Mouse (Mus musculus): ENCODE data around the gene Tk1. TPM values are rescaled to one million over a fixed set of nuclear protein-coding genes. Genes with fewer than 3 reads are reported as not detected.
"Not testable (repeated sequence)": the region's sequence is repeated elsewhere in the genome, so short reads cannot be mapped to it uniquely, and the experiment has no call there.

The Tk1 gene
- total RNA-seq, 2 experiments from 2014 or later: 1.0 to 1.9 TPM

DNA sequence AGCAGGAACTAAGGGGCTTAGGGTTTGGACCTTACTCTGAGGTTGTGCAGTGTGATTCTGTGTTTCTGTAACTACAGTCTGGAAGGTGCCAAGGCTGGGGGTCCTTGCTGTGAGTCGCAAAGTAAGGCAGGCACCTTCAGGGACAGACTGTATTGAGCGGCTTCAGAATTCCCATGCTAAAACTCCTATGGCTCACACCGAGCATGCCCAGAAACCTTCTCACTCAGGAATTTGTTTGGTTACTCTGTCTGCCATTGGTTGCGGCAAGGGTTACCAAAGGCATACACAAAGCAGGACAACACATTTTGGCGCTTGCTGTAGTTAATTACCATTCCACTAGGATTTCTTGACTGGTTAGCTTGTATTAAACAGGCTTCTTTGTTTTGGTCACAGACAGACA lies 272 bp upstream of the Tk1 start:
- peak overlapping the region; percentile 28; the same call in 1 of the 2 replicates for H3K4me3 ChIP-seq
- no peak for TF ChIP-seq CTCF (conservative IDR thresholded peaks at IDR 0.05)
- no peak for DNase-seq (ENCODE audit: low spot score in 2 of 2)
- H3K27ac ChIP-seq: no peak overlapping the region

GRCm38 (mm10) chr11:117824060-117824969 lies 1.6 kb downstream of the Tk1 start:
- DNase-seq (ENCODE audit: low spot score in 2 of 2): peak; percentile 69 to 79
- peak; percentile 97 for TF ChIP-seq CTCF (conservative IDR thresholded peaks at IDR 0.05)
- H3K4me3 ChIP-seq: peak overlapping the region; percentile 36
- H3K27ac ChIP-seq: no peak overlapping the region

- no peak for DNase-seq (ENCODE audit: low spot score in 2 of 2)
- Histone ChIP-seq H3K4me3 (no peak overlapping the region), H3K27ac (no peak overlapping the region)
- no peak for TF ChIP-seq CTCF (conservative IDR thresholded peaks at IDR 0.05)
These were observed 2.5 kb downstream of the Tk1 start for GRCm38 (mm10) chr11:117823411-117823810.

DNA sequence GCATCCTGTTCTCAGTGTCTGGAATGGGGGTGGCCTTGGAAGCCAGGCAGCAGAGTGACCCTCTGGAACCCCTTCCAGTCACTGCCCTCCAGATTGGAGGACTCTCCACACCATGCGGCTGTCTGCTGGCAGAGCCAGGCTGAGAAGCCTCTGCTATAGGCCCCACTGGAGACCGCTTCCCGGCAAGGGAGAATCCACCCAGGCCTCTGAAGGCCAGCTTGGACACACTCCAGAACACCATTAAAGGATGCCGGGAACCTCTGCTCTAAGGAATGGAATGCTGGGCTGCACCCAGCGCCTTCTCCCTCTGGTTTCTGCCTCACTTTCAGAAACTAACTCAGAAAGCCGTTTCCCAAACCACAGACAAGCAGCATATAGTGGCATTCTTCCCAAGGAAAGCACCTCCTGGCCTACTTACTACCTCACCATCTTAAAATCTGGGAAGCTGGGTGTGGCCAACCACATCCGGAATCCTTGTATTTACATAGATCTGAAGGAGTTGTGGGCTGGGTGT lies 3.1 kb downstream of the Tk1 start:
- Histone ChIP-seq H3K27ac (no peak overlapping the region), H3K4me3 (no peak overlapping the region)
- TF ChIP-seq CTCF (conservative IDR thresholded peaks at IDR 0.05): no peak
- no peak for DNase-seq (ENCODE audit: low spot score in 2 of 2)

- no peak for DNase-seq (ENCODE audit: low spot score in 2 of 2)
- no peak overlapping the region for H3K27ac ChIP-seq
- no peak overlapping the region for H3K4me3 ChIP-seq
- TF ChIP-seq CTCF (conservative IDR thresholded peaks at IDR 0.05): no peak
These were observed 4.0 kb downstream of the Tk1 start for GRCm38 (mm10) chr11:117821868-117822267.

DNA sequence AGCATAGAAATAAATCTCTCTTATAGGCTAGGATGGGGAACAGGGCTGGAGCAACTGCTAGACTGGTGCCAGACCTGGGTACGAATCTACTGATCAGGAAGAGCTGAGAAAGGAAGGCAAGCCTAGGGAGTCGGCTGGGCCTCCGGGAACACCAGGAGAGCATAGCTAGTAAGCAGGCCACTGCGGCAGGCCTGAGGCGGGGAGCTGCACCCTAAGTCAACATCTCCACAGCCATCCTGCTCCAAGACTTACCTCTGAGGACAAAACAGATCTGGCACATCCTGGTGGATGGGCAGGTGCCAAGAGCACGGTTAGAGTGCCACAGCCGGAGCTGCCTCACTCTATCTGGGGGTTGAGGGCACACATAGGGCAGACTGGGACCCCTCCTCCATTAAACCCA lies 5.7 kb downstream of the Tk1 start:
- H3K4me3 ChIP-seq: no peak overlapping the region
- no peak for DNase-seq (ENCODE audit: low spot score in 2 of 2)
- no peak for TF ChIP-seq CTCF (conservative IDR thresholded peaks at IDR 0.05)

GRCm38 (mm10) chr11:117819095-117819494 lies 6.8 kb downstream of the Tk1 start:
- no peak for TF ChIP-seq CTCF (conservative IDR thresholded peaks at IDR 0.05)
- no peak for DNase-seq (ENCODE audit: low spot score in 2 of 2)
- H3K4me3 ChIP-seq: no peak overlapping the region
- no peak overlapping the region for H3K27ac ChIP-seq

More for the DNA sequence above, 5.7 kb downstream of the Tk1 start:
- no peak overlapping the region for H3K27ac ChIP-seq

GRCm38 (mm10) chr11:117816389-117816996 lies 9.4 kb downstream of the Tk1 start:
- no peak for DNase-seq (ENCODE audit: low spot score in 2 of 2)
- Histone ChIP-seq H3K27ac (no peak overlapping the region), H3K4me3 (no peak overlapping the region)
- TF ChIP-seq CTCF (conservative IDR thresholded peaks at IDR 0.05): no peak

DNA sequence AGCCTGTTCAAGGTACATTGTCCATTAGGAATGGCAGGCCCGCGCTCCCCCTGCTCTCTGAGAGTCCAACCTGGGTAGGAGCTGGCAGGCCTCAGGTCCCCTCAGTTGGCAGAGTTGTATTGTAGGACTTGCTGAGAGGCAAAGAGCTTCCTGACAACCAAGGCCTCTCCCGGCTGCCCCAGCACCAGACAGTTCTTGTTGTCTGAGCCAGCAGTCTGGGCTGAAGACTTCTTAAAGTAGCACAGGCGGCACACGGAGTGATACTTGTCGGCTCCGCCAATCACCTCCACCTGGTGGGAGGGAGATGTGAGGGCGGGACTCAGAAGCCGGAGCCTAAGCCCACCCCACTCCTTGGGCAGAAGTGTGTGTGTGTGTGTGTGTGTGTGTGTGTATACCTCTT lies 10.0 kb downstream of the Tk1 start:
- not testable (repeated sequence) for H3K27ac ChIP-seq; H3K4me3 ChIP-seq; DNase-seq (ENCODE audit: low spot score in 2 of 2)

- no peak for DNase-seq (ENCODE audit: low spot score in 2 of 2)
- no peak overlapping the region for H3K4me3 ChIP-seq
- H3K27ac ChIP-seq: no peak overlapping the region
- TF ChIP-seq CTCF (conservative IDR thresholded peaks at IDR 0.05): no peak
These were observed 11.1 kb downstream of the Tk1 start for GRCm38 (mm10) chr11:117814704-117815366.

DNA sequence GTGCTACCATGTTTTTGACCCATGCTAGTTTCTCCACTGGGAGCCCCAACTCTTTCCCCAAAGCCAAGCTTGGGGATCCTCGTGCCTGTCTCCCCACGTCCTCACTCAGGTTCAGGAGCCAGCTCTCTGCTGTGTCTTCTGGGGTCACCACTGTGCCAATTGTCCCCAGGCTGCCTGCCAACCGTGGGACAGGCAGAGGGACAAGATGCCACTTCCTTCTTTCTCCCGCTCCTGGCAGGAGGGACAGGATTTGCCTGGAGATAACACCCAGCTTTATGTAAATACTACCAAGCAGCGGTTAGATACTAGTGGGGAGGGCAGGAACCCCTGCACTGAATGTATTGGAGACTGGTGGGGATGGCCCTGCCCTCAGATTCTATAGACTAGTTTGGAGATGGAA lies 12.0 kb downstream of the Tk1 start:
- no peak for DNase-seq (ENCODE audit: low spot score in 2 of 2)
- no peak overlapping the region for H3K27ac ChIP-seq
- no peak for TF ChIP-seq CTCF (conservative IDR thresholded peaks at IDR 0.05)
- H3K4me3 ChIP-seq: no peak overlapping the region

DNA sequence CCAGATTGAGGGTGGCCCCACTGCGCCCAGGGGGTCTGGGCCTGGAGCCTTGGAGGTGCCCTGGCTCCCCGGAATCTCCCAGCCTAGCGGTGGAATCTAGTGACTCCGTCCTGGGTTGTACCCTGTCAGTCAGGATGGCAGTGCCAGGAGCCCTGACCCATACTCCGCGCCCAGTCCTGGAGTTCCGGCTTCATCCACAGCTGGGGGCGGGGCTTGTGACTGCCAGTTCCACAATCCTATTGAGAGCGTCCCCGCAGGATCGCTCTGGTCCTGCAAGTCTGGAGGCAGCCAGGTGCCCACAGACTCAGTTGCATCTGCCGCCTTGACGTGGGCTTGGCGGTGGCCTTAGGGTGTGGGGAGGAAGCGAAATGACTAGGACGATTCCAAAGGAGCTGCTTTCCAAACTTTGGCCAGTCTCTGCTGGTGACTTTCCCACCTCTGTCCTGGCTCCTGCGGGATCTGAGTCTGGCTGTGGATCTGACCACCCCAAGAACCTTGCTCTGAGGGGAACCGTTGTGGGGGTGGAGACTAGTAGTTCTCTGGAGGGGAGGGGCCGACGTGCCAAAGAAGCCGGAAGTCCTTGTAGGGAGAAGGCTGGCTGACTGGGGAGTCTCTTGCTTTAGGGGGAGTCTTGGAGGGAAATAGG lies 15.4 kb downstream of the Tk1 start:
- H3K27ac ChIP-seq: peak overlapping the region; percentile 71
- H3K4me3 ChIP-seq: peak overlapping the region; percentile 85
- TF ChIP-seq CTCF (conservative IDR thresholded peaks at IDR 0.05): peak; percentile 72
- peak; percentile 30 to 66 for DNase-seq (ENCODE audit: low spot score in 2 of 2)

All from layer of hippocampus, adult 2 months (tissue).